Mouse (Mus musculus): ENCODE results near the gene Rnaseh1. TPM values are rescaled to one million over a fixed set of nuclear protein-coding genes. Genes with fewer than 3 reads are reported as not detected.

The Rnaseh1 gene
- polyA plus RNA-seq, 1 experiment from 2014 or later: 31.8 TPM

DNA sequence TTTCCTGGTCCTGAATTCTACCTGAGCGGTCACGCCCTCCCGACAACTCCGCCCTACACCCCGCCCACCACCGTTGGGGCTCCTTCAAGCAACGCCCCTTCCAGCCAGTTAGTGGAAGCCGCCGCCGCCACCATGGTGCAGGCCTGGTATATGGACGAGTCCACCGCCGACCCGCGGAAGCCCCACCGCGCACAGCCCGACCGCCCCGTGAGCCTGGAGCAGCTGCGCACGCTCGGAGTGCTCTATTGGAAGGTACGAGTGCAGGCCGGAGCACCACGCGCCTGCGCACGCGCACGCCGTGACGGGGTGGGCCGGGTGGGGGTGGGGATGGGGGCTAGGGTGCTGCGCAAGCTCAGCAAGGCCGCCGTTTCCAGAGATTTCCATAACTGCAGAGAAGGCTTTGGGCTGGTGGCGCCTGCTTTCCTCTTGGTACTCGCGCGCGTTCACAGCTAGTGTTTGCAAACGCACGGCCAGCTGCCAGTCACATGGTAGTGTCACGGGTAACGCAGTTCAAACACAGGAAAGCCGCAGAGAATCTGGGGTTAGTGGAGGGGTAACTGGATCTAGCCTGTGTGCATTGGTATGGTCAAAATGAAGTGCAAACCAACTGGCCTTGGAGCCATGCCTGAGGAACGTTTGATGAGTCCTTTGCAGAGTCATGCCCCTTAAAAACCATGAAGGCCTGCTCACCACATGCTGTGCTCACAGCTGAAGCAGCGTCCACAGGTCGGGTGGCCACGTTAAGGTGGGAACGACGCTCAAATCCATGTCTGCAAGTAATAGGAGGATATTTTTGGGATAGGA, 25.9 kb downstream of the Rnaseh1 start, which contains the start of gene Adi1:
TSS of gene Adi1 (plus strand) at position 111 of the 804 bp plus-strand sequence.
- H3K4me2 ChIP-seq: peak within 1 kb of the TSS; percentile 53
- H3K4me3 ChIP-seq: peak within 1 kb of the TSS; percentile 61
- H3K27ac ChIP-seq: peak within 1 kb of the TSS; percentile 92
- ATAC-seq (ENCODE audit: insufficient number of reproducible peaks, low FRiP score, low TSS enrichment, low read depth): peak; percentile 94
- peak within 1 kb of the TSS; percentile 51 for H3K9ac ChIP-seq
- no peaks in the 10 kb centered on the region for H3K9me3 ChIP-seq
- 1% methylated on average over 53 of the region's 53 CpGs for WGBS
- H3K4me1 ChIP-seq: peaks cover 17% of the 10 kb centered on the region
- no peaks in the 10 kb centered on the region for H3K27me3 ChIP-seq
- H3K36me3 ChIP-seq: peaks cover 20% of the 10 kb centered on the region

DNA sequence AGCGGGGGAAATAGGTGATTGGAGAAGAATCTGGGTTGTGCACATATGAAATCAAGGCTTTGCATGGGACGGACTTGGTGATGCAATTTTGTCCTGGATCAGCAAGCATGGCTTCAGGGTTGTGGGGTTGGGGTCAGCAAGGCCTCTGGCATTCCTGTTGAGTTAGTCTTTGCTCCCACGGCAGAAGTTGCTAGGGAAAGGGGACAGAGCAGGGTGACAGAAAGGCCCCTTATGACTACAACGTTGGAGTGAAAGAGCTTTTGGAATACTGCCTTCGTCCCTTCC, 26.5 kb downstream of the Rnaseh1 start:
- H3K36me3 ChIP-seq: peaks cover 24% of the 10 kb centered on the region
- H3K27ac ChIP-seq: peak overlapping the region; percentile 92
- H3K4me1 ChIP-seq: peaks cover 17% of the 10 kb centered on the region
- WGBS: 53% methylated on average over 5 of the region's 5 CpGs
- no peak for ATAC-seq (ENCODE audit: insufficient number of reproducible peaks, low FRiP score, low TSS enrichment, low read depth)
- H3K9me3 ChIP-seq: no peaks in the 10 kb centered on the region
- H3K4me2 ChIP-seq: peak overlapping the region; percentile 53
- H3K9ac ChIP-seq: peak overlapping the region; percentile 51; the same call in 1 of the 2 replicates
- H3K4me3 ChIP-seq: peak overlapping the region; percentile 61
- no peaks in the 10 kb centered on the region for H3K27me3 ChIP-seq

DNA sequence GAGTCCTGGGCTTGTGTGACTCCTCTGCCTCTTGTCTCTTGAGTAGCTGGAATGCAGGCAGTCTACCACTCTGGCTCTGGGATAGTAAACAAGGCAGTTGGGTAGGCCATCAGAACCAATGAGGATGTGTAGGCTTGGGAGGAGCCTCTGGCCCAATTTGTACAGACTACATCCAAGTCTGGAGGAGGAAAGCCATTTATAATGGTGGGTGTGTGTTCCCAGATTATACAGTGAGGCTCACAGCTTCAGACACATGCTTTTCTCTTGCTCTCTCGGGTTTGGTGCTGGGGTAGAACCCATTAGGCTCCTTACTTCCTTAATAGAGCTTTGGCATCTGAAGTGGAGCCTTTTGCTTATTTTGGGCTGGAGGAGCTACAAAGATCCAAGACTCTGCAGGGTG, 35.3 kb downstream of the Rnaseh1 start:
- ATAC-seq (ENCODE audit: insufficient number of reproducible peaks, low FRiP score, low TSS enrichment, low read depth): no peak
- H3K36me3 ChIP-seq: peaks cover 33% of the 10 kb centered on the region

DNA sequence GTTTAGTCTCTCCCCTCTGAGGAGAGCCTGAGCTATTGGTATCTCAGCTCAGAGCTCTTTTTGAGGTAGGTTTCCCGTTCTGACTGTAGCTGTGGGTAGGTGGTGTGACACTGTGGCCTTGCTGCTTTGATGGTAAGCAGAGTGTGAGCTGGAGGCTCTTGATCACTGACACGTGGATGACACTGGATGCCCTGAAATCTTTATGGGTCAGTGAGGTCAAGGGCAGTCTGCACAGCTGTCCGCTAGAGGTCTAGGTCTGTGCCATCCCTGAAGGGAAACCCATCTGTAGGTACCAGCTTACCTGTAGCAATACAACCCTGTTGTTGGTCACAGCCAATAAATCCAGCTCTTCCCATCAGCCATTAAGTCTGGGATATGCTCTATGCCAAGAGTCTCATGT, 36.4 kb downstream of the Rnaseh1 start:
- WGBS: 77% methylated on average over 3 of the region's 3 CpGs
- Histone ChIP-seq H3K27ac (no peak overlapping the region), H3K4me3 (no peak overlapping the region), H3K4me2 (no peak overlapping the region), H3K36me3 (peaks cover 35% of the 10 kb centered on the region), H3K27me3 (no peaks in the 10 kb centered on the region), H3K9me3 (no peaks in the 10 kb centered on the region), H3K4me1 (no peaks in the 10 kb centered on the region), H3K9ac (no peak overlapping the region)
- ATAC-seq (ENCODE audit: insufficient number of reproducible peaks, low FRiP score, low TSS enrichment, low read depth): no peak

More for the DNA sequence above, 35.3 kb downstream of the Rnaseh1 start:
- 81% methylated on average over 1 of the region's 1 CpGs for WGBS
- no peak overlapping the region for H3K9ac ChIP-seq
- no peak overlapping the region for H3K27ac ChIP-seq
- no peak overlapping the region for H3K4me2 ChIP-seq
- no peaks in the 10 kb centered on the region for H3K4me1 ChIP-seq
- H3K27me3 ChIP-seq: no peaks in the 10 kb centered on the region
- no peaks in the 10 kb centered on the region for H3K9me3 ChIP-seq
- H3K4me3 ChIP-seq: no peak overlapping the region

DNA sequence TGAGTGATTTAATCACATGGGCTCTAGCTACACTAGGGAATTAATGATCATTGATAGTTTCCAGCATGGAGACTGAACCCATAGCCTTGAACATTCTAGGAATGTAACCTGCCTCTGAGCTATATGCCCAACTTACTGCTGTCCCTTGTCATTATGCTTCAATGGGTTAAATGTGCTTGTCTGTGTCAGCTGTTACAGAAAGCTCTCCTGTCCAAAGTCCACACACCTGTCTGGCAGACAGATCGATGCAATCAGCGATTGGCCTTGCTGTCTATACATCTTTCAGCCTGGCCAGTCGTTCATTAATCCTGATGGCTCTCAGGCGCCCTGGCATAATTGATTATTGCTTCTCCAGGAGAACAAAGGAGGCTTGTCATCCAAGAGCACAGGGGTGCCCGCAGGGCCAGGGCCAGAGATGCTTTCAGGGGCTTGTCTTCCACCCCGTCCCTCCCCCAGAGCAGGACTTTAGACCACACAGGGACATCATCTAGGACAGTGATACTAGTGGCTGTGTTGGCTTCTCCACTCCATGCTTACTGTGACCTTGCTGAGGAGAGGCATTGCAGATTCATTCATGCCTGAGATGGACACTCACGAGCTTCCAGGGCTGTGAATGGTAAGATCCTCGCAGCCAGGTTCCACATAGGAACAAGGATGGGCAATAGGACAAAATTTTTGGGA, 36.9 kb downstream of the Rnaseh1 start:
- WGBS: 80% methylated on average over 8 of the region's 8 CpGs
- peaks cover 35% of the 10 kb centered on the region for H3K36me3 ChIP-seq
- no peak for ATAC-seq (ENCODE audit: insufficient number of reproducible peaks, low FRiP score, low TSS enrichment, low read depth)

DNA sequence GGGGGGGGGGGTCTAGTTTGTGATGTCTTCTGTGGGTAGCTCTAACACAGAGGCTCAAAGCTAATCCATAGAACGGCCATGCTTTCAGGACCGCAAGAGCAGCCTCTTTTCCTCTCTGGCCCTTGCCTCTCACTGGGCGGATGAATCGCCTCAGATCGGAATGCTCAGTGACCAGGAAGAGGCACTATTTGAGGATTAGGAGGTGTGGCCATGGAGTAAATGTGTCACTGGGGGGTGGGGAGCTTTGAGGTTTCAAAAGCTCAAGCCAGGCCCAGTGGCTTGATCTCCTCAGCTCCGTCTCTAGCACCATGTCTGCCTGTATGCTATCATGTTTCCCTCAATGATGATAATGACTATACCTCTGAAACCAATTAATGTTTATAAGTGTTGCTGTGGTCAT, 39.6 kb downstream of the Rnaseh1 start:
- WGBS: 84% methylated on average over 6 of the region's 6 CpGs
- Histone ChIP-seq H3K27ac (no peak overlapping the region), H3K4me1 (no peaks in the 10 kb centered on the region), H3K4me3 (no peak overlapping the region), H3K36me3 (peaks cover 36% of the 10 kb centered on the region), H3K27me3 (no peaks in the 10 kb centered on the region), H3K4me2 (no peak overlapping the region), H3K9ac (no peak overlapping the region), H3K9me3 (no peaks in the 10 kb centered on the region)
- no peak for ATAC-seq (ENCODE audit: insufficient number of reproducible peaks, low FRiP score, low TSS enrichment, low read depth)

More for the DNA sequence above, 36.9 kb downstream of the Rnaseh1 start:
- Histone ChIP-seq H3K9me3 (no peaks in the 10 kb centered on the region), H3K4me3 (no peak overlapping the region), H3K27ac (no peak overlapping the region), H3K9ac (no peak overlapping the region), H3K4me1 (no peaks in the 10 kb centered on the region), H3K27me3 (no peaks in the 10 kb centered on the region), H3K4me2 (no peak overlapping the region)

DNA sequence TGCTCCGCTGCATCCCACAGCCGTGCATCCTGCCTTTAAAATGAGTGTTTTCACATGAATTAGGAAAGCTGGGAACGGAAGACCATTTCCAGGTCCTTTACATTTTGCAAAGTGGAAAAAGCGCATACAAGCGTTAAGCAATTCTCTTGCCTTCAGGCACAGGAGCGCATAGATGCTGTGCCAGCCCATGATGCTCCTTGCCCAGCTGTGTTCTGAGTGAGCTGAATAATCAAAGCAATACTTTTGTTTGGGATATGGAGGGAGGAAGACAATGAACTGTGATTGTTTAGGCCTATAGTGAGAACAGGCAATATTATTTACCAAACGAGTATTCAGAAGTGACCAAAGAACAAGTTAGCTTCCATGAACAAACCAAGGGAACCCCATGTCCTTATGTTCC, 41.3 kb downstream of the Rnaseh1 start:
- Histone ChIP-seq H3K36me3 (peaks cover 47% of the 10 kb centered on the region), H3K4me2 (no peak overlapping the region), H3K9ac (no peak overlapping the region), H3K27me3 (no peaks in the 10 kb centered on the region), H3K4me3 (no peak overlapping the region), H3K9me3 (no peaks in the 10 kb centered on the region), H3K27ac (no peak overlapping the region), H3K4me1 (no peaks in the 10 kb centered on the region)
- ATAC-seq (ENCODE audit: insufficient number of reproducible peaks, low FRiP score, low TSS enrichment, low read depth): no peak
- 91% methylated on average over 7 of the region's 7 CpGs for WGBS

DNA sequence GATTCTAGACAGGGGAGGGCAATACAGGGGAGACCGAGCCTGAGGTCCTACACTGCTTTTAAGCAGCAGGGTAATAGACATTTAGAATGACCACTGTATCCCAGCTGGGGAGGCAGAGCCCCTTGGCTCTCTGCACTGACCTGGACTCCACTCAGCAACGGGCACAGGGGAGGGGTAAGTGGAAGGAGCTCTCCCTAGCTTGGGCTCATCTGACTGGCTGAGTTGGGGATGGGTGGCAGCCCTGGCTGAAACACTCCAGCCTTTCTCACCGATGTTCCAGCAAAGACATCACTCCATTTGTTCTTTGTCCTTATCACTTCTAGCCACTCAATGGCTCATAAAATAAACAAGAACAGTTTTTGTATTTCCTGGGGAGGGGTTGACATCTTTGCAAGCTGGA, 44.3 kb downstream of the Rnaseh1 start:
- no peak for ATAC-seq (ENCODE audit: insufficient number of reproducible peaks, low FRiP score, low TSS enrichment, low read depth)
- H3K9ac ChIP-seq: no peak overlapping the region
- no peaks in the 10 kb centered on the region for H3K27me3 ChIP-seq
- no peaks in the 10 kb centered on the region for H3K9me3 ChIP-seq
- H3K4me3 ChIP-seq: no peak overlapping the region
- H3K36me3 ChIP-seq: peaks cover 68% of the 10 kb centered on the region
- WGBS: 74% methylated on average over 3 of the region's 3 CpGs
- H3K4me2 ChIP-seq: no peak overlapping the region
- no peaks in the 10 kb centered on the region for H3K4me1 ChIP-seq
- no peak overlapping the region for H3K27ac ChIP-seq

DNA sequence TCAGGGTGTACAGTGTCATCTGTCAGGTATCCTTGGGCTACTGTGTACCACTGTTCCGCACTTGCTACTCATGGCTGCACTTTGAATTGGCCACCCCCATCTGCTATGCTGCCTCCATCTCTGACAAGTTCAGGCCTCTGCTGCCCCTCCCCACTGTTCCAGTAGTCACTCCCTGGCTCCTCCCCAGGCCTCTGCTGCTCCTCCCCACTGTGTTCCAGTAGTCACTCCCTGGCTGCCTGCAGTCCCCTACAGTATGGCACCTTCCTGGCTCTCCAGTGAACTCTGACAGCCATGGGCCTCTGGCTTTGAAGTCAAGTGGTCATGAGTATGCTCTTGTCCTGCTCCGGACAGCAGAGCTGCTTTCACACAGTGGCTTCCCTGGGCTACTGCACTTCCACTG, 44.8 kb downstream of the Rnaseh1 start:
- H3K27ac ChIP-seq: no peak overlapping the region
- no peak overlapping the region for H3K4me3 ChIP-seq
- no peak for ATAC-seq (ENCODE audit: insufficient number of reproducible peaks, low FRiP score, low TSS enrichment, low read depth)
- WGBS: 81% methylated on average over 2 of the region's 2 CpGs
- no peak overlapping the region for H3K4me2 ChIP-seq
- H3K9me3 ChIP-seq: no peaks in the 10 kb centered on the region
- no peaks in the 10 kb centered on the region for H3K27me3 ChIP-seq
- no peak overlapping the region for H3K9ac ChIP-seq
- no peaks in the 10 kb centered on the region for H3K4me1 ChIP-seq
- peaks cover 63% of the 10 kb centered on the region for H3K36me3 ChIP-seq

DNA sequence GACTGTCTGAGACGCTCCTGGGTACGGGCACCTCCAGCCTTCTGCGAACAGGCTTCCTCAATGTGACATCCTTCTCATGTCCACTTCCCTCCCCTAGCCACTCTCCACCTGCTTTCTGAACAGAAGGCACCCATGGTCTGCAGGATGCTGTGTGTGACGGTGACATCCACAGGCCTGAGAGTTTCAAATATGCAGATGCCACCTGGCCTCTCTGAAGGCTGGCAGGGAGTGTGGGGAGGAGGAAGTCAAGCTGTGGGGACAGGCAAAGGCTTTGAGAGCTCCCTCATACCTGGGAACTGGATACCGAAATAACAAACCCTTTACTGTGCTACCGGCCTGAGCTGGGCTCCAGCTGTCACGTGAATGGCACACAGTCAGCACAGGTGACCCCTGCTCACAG, 45.4 kb downstream of the Rnaseh1 start:
- 92% methylated on average over 7 of the region's 7 CpGs for WGBS
- no peak overlapping the region for H3K9ac ChIP-seq
- ATAC-seq (ENCODE audit: insufficient number of reproducible peaks, low FRiP score, low TSS enrichment, low read depth): no peak
- no peaks in the 10 kb centered on the region for H3K27me3 ChIP-seq
- 0 out of 2 replicates have a peak, but pooled peaks cover under 1% of the 10 kb centered on the region for H3K4me1 ChIP-seq
- H3K27ac ChIP-seq: no peak overlapping the region
- peaks cover 58% of the 10 kb centered on the region for H3K36me3 ChIP-seq
- H3K4me3 ChIP-seq: no peak overlapping the region
- H3K9me3 ChIP-seq: no peaks in the 10 kb centered on the region
- H3K4me2 ChIP-seq: no peak overlapping the region

DNA sequence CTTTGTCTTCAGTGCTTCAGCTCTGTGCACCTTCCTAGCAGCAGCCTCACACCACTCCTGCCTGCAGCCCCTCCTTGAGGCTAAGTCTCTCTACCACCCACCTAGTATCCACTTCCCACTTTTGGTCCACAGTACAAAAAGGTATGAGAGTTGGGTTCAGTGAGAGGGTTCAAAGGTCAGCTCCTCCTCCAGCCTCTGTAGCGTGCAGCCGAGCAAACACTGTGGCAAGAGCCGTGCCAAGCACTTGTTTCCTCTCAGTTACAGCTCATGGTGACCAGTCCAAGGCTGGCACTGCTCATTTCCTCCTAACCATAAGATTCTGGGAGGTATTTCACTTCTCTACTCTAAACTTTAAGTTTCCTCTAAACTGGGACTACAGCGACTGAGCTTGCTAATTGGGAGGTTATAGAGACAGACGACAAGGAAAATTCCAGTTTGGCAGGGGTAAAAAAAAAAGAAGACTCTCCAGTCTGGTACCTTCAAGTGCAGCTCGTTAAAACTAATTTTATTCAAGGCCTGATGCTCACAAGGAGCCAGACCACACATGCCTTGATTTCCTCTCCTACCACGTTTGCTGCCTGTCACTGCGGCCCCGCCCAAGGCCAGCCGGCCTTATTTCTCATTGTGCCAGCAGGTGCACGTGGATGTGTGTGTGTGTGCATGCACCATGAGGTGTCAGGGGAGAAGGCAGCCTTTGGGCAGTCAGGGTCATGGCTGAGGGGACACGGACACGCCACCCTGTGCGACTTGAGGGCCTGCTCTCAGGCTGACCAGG, 48.6 kb downstream of the Rnaseh1 start:
- Histone ChIP-seq H3K4me3 (no peak overlapping the region), H3K9me3 (no peaks in the 10 kb centered on the region), H3K4me2 (no peak overlapping the region), H3K4me1 (peaks cover 9% of the 10 kb centered on the region; the same call in 1 of the 2 replicates), H3K27ac (no peak overlapping the region), H3K27me3 (no peaks in the 10 kb centered on the region), H3K36me3 (peaks cover 41% of the 10 kb centered on the region), H3K9ac (no peak overlapping the region)
- no peak; the same call in 1 of the 2 replicates for ATAC-seq (ENCODE audit: insufficient number of reproducible peaks, low FRiP score, low TSS enrichment, low read depth)
- WGBS: 70% methylated on average over 14 of the region's 14 CpGs

DNA sequence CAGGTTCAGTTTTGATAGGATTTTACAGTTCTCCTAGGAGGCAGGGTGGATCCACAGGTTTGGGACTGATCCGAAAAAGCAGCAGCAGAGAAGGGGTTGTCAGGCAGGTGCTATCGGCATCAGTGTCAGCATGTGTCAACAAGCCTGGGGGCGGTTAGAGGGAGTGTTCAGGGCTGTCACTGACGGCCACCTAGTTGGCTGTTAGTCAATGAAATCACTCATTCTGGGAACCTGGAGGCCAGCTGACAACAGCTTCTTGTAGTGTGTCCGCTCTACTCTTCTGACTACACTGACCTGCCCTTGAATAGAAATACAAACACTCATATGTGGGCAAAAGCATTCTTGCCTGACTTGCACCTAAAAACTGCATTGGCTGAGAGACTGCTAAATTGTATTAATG, 49.7 kb downstream of the Rnaseh1 start:
- WGBS: 71% methylated on average over 5 of the region's 5 CpGs
- no peak overlapping the region for H3K9ac ChIP-seq
- H3K4me2 ChIP-seq: no peak overlapping the region
- H3K27ac ChIP-seq: no peak overlapping the region
- H3K27me3 ChIP-seq: no peaks in the 10 kb centered on the region
- H3K4me3 ChIP-seq: no peak overlapping the region
- H3K9me3 ChIP-seq: no peaks in the 10 kb centered on the region
- H3K4me1 ChIP-seq: peaks cover 9% of the 10 kb centered on the region; the same call in 1 of the 2 replicates
- no peak for ATAC-seq (ENCODE audit: insufficient number of reproducible peaks, low FRiP score, low TSS enrichment, low read depth)
- H3K36me3 ChIP-seq: peaks cover 38% of the 10 kb centered on the region

Data from limb, embryonic 15.5 days (tissue).